Mouse (Mus musculus) granulocyte monocyte progenitor cell, adult 5-6 weeks (primary cell): Measurements from ENCODE around the gene Fam69a. TPM values are rescaled to one million over a fixed set of nuclear protein-coding genes. Genes with fewer than 3 reads are reported as not detected.

ENCODE experiments used
- ATAC-seq: replicated peaks from 2 replicates; pipeline ENCODE4 v1.8.0; 2016; ENCODE audit warnings: mild to moderate bottlenecking, moderate TSS enrichment, inconsistent platforms; ENCODE audit not compliant: poor library complexity, severe bottlenecking
- total RNA-seq, 2 experiments: library from RNA; stranded (forward) in 1 of 2; stranded (reverse) in 1 of 2; fragments of 200-712, 200-1000 nt in 1 of 2; fragments of >200 nt in 1 of 2; fragmentation: Nextera tagmentation in 1 of 2; gene quantifications; 2 replicates each; pipeline ENCODE4 v1.2.3; 2014 to 2017

Gene Fam69a
- total RNA-seq (2014; fragmentation: Nextera tagmentation) (21.8 and 32.0 TPM in 2 replicates), total RNA-seq (2017) (16.8 and 22.9 TPM in 2 replicates)

DNA sequence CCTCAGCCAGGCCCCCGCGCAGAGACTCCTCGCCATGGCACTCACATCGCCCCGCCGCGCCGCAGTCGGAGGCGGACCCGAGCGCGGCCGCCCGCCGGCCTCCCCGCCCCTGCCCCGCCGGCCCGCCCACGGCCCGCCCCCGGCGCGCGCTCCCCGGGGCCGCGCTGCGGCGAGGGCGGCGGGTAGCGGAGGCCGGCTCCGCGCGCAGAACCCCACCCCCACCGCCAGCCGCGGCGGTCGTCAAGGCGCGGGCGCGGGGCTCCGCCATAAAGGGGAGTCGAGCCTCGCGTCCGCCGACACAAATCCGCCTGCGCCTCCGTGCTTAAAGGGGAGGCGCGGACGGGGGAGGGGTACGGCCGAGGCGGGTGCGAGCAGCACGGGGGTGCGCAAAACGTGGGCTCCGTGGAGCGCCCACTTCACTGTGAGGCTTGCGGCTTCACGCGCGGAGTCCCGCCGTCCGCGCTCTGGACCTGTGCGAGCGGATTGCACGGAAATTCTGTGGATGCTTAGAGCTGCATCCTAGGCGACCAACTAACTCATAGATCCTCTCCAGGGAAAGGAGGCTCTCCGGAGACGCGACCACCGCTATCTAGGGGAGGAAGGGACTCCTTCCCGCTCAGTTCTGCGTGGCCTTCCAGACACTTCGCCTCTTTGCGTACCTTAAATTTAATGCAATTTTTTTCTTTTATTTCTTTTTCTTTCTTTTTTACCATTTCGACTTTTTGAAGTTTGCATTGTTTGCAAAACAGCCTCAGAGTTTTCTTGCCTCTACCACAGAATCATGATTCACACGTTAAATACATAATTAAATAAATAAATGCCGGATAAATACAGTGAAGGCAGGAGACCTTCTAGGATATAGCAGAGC, at the start of gene Fam69a:
Gene Fam69a, minus strand, starts transcription at position 119 of the 868 bp plus-strand sequence.
- ATAC-seq = peak; percentile 70

DNA sequence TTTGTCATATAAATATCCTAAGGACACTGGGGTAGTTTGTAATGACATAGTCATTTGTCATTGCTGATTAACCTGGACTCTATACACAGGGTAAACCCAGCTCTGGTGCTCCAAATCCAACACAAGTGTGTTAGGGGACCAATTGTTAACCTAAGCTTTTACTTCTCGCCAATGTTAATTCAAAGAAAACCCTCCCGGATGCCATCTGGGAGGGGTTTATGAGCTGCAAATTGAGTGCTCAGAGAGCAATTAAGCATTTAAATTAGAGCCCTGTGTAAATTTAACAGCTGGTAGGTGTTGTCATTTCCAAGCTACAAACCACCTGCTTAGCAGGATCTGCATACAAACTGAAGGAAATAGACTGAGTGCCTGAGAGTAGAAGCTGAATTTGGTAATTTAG, 48.6 kb upstream of the Fam69a start:
- ATAC-seq = no peak

DNA sequence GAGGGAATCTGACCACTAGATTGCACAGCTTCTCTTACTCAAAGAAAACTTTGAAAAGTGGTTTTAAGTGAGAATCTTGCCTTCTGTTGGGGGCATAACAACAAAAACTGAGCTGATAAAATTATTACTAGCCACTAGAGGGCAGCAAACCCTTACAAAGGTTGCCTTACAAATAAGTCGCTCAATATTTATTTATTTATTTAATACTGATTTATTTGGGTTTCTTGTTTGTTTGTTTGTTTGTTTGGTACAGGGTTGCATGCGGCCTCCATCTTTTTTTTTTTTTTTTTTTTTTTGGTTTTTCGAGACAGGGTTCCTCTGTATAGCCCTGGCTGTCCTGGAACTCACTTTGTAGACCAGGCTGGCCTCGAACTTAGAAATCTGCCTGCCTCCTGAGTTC, 47.3 kb upstream of the Fam69a start:
- 0 out of 2 replicates have a peak, but pooled peaks have one; percentile 12 for ATAC-seq

DNA sequence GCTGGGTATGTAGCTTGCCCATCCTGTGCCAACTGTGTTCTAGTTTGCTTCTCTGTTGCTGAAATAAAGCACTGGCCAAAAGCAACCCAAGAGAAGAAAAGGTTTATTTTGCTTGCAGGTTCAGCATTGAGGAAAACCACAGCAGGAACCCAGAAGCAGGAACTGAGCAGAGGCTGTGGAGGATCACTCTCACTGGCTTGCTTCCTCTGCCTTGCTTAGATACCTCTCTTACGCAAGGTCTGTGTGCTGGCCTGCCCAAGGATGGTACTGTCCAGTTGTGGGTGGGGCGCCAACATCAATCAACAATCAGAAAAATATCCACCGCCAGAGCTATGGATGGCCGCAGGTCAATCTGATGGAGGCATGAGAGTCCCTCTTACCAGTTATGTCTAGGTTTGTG, 44.4 kb upstream of the Fam69a start:
- peak; percentile 96 for ATAC-seq

DNA sequence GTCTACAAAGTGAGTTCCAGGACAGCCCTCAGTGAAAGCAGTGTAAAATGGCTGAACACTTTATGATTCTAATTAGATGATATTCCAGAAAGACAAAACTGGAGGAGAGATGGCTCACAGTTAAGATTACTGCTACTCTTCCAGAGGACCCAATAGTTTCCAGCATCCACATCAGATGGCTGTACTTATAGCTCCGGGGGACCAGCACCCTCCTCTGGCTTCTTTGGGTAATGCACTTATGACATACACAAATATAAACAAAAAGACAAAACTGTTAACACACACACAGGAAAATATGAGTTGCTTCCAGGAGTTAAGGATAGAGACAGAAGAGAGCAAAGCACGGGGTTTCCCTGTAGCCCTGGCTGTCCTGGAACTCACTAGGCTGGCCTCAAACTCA, 43.1 kb upstream of the Fam69a start:
- ATAC-seq = no peak

DNA sequence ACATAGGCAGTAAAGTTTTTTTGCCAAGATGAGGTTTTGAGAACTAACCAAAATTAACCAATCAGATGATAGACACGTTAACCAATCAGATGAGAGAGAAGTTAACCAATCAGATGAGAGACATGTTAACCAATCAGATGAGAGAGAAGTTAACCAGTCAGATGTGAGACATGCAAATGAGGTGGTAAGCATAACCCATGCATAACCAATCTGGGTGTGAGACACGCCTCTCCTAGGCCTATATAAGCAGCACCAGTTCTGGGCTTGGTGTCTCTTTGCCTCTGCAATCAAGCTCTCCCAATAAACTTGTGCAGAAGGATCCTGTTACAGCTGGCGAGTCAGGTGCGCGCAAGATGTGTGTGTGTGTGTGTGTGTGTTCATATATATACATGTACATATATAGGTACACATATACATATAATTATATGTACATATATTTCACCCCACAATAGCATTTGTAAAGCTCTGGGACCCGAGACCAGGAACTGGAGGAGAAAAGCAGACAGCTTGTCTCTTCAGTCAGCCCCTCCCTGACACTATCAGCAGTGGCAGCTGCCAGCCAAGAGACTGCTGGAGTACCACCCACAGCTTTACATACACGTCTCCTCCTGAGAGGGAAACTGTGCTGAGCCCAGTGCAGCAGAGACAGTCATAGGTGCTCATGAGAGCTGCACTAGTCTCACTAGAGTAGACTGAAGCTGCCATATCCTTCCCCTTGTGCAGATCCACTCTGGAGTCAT, 42.1 kb upstream of the Fam69a start:
- peak; percentile 12; the same call in 1 of the 2 replicates for ATAC-seq

DNA sequence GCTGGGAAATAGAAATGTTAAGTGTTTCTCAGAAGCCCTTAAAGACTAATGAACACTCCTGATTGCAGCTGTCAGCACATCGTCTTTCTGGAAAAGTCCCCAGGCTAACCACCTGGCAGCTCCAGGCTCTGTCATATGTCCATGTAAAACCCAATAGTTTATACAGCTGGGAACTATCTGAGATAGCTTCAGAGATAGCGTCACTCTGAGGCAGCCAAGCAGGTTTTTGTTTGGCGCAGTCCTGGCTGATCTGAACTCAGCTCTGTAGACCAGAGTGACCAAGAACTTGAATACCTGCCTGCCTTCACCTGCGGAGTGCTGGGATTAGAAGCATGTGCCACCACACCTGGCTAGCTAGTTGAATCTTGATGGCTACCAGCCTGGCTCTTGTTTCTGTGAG, 41.3 kb upstream of the Fam69a start:
- ATAC-seq = no peak

DNA sequence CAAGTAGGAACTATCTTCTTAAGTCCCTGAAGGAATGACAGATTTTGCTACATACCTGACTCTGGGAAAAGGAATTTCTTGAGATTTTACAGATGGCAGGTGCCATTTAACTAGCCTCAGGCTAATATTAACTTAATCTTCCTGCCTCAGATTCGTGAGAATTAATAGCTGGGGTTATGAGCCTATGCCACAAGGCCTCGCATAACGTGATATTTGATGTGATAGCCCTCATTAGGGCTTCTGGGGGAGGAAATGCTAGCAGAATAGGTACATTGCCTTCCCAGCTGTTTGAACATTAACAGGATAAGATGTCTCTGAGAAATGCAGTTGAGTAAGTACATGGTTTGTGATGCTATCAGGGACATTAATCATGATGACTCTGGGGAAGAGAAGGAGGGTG, 34.5 kb upstream of the Fam69a start:
- ATAC-seq = no peak

DNA sequence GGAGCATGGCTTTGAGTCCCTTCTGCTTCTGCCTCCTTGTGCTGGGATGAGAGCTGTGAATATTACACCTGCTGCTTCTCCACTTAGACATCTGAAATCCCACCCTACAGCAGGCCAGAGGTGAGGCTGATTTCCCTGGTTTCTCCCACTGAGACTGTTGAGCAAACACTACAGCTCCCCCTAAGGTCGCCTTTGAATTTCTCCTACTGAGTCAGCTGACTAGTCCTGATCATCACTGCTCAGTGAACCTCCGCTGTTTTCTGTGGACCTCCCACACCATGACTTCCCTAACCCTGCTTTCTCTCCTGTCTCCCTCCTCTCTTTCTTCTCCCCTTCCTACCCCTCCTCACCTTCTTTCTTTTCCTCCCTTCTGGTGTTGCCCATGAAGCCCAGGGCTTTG, 32.5 kb upstream of the Fam69a start:
- ATAC-seq = peak; percentile 62

DNA sequence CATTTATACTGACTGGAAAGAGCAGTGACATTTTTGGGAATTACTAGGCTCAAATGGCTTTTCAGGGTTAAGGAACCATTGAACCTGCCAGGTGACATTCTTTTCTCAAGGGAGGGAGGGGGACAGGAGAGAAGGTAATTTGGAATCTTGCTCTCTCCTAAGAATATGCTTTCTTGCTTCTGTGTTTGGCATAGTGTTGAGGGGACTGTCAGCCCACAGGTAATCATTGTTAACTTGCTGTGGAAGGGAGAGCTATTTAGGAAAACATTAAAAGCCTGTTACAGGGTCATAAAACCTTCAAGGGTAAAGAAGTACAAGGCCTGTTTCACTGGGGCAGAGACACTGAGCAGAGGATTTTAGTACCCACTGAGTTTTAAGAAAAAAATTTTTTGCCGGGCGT, 30.3 kb upstream of the Fam69a start:
- no peak for ATAC-seq

DNA sequence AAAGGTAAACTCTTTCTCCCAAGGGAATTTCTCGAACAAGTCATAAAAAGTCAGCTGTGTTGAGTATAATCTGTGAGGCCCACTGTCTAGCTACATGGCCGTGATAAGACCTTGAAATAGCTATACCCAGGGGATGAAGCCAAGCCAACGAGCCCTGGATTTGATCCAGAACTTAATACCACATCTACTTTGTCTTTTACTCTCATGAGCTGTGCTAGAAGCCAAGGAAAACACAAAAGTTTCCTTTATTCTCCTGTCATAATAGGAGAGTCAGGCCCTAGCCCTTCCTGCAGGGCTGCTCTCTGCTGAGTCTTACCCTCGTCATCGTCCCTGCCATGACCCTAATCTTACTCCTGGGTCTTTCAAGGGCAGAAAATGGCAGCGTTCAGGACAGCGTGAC, 28.5 kb upstream of the Fam69a start:
- no peak for ATAC-seq

DNA sequence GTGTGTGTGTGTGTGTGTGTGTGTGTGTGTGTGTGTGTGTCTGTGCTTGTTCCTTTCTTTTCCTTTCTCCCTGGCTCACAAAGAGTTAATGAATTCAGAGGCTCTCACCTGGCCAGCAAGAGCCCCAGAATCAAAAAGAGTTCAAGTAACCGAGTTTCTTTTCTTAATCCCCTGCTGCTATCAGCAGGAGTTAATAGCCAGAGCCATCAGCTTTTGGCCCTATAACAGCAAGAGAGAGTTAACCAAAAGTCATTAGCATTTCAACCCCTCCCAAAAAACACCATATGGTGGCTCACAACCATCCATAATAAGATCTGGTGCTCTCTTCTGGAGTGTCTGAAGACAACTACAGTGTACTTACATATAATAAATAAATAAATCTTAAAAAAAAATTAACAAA, 27.3 kb upstream of the Fam69a start:
- no peak for ATAC-seq

DNA sequence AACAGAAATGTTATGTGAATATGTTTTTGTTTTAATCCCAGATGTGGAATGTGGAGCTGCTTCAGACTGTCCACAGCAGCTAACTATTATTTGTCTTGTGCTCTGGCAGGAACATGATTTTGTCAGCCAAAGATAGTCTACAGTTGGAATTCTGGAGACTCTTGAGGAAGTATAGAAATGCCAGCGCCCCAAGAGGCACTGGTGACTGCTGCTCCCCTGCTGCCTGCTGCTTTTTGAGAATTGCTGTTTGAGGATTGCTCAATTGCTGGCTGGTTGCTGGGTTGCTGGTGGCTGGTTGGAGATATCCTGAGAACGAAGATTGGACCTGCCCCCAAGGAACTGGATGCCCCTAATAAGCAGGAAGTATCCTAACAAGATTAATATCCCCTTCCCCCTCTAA, 22.8 kb upstream of the Fam69a start:
- ATAC-seq = peak; percentile 96

DNA sequence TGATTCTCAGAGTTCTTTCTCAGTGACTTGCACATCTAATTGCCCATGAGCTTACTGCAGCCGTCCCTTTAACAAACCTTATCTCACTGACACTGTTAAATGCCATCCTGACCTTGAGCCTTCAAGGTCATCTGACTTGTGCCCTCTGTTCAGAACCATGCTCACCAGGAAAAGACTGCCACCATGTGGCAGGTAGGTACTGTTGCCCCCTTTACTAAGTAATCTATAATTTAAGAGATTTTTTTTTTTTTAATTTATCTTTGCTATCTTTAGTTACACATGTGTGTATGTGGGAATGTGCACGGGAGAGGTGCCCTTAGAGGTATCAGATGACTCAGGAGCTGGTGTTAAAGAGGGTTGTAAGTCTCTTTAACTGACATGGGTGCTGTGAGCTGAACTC, 18.2 kb upstream of the Fam69a start:
- ATAC-seq = peak; percentile 44; the same call in 1 of the 2 replicates

DNA sequence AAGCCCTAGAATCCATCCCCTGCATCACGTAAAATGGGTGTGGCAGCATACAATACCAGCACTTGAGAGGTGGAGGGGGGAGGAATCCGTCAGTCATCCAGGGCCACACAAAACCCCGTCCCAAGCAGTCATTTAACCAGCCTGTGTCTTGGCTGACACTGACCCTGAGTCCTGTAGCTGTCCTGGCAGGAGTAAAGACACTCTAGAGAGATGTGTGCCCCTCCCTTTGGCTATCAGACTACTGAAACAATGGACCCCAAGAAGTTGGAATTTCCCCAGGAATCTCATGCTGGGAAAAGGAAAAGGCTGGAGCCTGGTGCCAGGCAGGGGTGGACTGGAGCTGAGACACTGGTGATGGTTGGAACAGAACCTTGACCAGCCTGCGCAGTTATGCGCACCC, 15.8 kb upstream of the Fam69a start:
- ATAC-seq = no peak

DNA sequence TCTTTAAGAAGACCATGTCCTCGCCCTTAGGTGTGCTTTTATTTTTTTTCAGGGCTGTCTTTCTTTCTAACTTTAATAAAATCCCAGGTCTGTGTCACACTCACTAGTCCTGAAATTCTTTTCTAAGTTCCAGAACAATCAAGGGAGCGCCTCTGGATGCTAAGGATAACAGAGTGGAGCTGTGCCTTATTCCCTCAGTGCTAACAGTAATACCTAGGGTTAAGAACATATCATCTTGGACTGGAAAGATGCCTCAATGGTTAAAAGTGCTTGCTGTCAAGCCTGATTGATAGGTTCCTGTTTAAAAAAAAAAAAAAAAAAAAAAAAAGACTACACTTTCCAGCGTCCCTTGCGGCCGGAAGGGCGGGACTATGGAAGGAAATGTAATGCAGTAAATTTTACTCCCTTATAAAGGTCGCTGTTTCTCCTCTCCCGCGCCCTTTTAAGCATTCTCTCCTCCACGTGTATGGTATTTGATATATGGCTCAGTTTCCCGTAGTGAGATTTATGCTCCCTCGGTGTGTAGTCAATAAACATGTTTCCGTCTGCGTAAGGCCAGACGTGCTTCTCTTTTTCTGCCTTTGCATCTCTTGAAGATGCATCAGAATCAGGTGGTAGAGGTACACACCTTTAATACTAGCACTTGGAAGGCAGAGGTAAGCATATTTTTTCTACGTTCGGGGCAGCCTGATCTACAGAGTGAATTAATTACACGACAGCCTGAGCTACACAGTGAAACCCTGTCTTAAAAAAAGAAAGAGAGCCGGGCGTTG, 14.1 kb upstream of the Fam69a start:
- peak; percentile 89 for ATAC-seq

DNA sequence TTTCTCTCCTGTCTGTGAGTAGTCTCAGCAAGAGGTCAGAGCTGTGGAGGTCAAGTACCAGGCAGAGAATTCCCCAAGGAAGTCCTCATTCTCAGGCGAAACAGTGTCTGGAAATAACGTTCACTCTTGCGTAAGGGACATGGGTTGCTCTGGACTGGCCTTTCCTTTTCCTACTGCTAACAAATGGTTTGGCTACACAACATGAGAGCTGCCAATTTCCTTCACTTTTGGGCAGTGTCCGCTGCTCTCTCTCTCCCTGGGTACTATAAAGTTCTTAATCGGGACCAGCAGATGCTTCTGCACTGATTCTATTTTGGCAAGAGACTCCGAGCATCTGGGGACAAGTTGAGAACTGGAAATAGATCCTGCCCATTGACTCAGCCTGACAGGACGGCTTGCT, 10.8 kb upstream of the Fam69a start:
- no peak for ATAC-seq

DNA sequence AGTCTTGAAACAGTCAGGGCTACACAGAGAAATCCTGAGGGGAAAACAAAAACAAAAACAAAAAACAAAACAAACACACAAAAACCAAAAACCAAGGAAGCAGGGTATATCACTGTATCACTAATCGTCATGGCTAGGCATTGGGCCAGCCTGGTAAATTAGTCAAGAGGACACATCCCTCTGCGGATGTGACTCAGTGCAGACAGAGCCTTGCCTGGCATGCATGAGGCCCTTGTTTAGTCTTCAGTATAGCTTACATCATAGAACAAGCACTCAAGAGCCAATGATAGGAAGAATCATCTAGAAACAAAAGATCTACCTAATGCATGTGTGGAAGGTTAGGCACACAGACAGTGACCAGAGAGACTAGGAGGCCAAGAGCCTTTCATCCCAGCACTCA, 9.1 kb upstream of the Fam69a start:
- no peak for ATAC-seq

DNA sequence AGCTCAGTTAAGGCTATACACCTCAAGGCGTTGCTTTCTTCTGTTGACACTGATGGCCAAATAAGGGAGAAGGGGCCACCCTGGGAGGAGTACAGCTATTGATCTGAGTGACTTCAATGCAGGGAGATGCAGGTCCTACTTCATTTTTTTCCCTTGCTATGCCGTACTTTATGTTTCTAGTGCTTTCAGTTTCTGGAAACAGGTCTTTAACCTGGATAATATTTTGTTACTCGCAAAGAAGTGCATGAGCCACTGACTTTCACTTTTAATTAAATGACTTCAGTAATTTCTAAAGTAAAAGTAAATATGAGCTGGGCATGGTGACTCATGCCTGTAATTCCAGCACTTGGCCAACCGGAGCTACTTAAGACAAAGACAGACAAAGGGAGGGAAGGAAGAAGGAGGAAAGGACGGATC, 958 bp upstream of the Fam69a start:
- peak; percentile 23; the same call in 1 of the 2 replicates for ATAC-seq

DNA sequence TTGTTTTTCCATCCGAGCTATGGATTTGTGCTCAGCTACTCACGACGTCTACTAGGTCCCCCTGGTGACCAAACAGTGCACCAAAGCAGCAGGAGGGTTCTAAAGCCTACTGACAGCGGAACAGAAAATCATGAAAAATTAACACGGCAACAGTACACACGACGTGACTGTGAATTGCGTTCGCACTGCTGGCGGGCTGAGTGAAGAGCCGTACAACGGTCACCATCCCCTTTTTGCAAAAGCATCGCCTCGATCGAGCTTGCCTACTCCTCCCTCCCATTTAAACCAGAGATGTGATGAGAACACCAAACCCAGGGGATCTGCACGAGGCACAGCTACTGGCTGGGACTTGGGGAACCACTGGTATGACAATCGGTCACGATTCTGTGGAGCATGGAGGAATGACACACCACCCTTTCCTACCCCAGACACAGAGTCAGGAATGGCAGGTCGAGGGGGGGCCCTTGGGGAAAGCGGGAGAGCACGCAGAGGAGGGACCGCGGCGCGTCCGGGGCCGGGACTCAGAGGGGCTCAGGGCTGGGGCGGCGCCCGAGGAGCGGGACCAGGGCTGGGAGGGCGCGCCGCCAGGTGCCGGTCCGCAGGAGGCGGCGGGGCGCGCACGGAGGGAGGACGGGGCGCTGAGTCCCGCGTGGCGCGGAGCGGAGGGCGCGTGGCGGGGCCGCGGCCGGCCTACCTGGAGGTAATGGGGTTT, 474 bp downstream of the Fam69a start:
- ATAC-seq = peak; percentile 61
